Mouse (Mus musculus) cerebellum, adult 11-12 months (tissue): ENCODE data around the gene Hist1h2ba.

ENCODE experiments used
- DNase-seq: peaks from one replicate; pipeline ENCODE4 v3.0.0; 2022

The Hist1h2ba gene

GRCm38 (mm10) chr13:23898242-23898641 is 35.7 kb downstream of the Hist1h2ba start:
- DNase-seq: no peak

- DNase-seq: no peak
Measured at GRCm38 (mm10) chr13:23893269-23893593, 40.7 kb downstream of the Hist1h2ba start.

GRCm38 (mm10) chr13:23892592-23893268 is 41.2 kb downstream of the Hist1h2ba start:
- DNase-seq: no peak

- no peak for DNase-seq
Measured at GRCm38 (mm10) chr13:23889011-23889605, 44.8 kb downstream of the Hist1h2ba start.

- no peak for DNase-seq
Measured at GRCm38 (mm10) chr13:23887026-23887725, 46.8 kb downstream of the Hist1h2ba start.

GRCm38 (mm10) chr13:23885540-23885939 is 48.4 kb downstream of the Hist1h2ba start:
- DNase-seq: no peak
